Mouse (Mus musculus): Measurements from ENCODE around the gene Nhsl2. TPM values are rescaled to one million over a fixed set of nuclear protein-coding genes. Genes with fewer than 3 reads are reported as not detected.
"Not testable (repeated sequence)": the region's sequence is repeated elsewhere in the genome, so short reads cannot be mapped to it uniquely, and the experiment has no call there.

Nhsl2 gene
- polyA plus RNA-seq (2015; fragmentation: Nextera tagmentation; extraction: Ambion mirVana) = 1.1 and 1.3 TPM in 2 replicates

DNA sequence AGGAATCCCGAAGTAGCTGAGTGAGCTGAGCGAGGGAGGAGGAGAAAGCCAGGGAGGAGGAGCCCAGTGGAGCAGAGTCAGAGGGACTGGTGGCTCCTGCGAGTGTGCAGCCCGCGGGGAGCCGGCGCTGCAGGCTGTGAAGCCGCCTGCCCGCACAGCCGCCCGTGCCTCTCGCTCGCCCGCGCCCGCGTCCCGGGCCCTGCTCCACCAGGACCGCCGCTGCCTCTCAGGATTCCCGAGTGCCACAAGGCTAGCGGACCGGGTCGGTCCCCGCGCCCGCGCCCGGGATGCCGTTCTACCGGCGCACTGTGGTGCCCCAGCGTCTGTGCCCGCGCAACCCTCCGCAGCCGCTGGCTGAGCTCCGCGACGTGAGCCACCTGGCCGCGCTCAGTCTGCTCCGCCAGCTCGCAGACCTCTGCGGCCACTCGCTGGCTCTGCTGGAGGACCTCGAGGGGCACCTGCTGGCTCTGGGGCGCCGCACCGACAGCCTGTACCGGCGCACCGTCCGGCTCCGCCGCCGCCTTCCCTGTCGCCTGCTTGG lies at the start of gene Nhsl2:
Gene Nhsl2 (plus strand): TSS at position 105 of the 541 bp plus-strand sequence.
- Histone ChIP-seq H3K27ac (ENCODE audit: low read depth) (no peak within 1 kb of the TSS), H3K4me3 (ENCODE audit: low read depth, low read length) (peak within 1 kb of the TSS; percentile 37), H3K9ac (replicated peaks) (0 out of 2 replicates have a peak within 1 kb of the TSS, but pooled peaks have one; percentile 30), H3K9me3 (ENCODE audit: low read length) (no peaks in the 10 kb centered on the region), H3K36me3 (replicated peaks; ENCODE audit: insufficient read depth, low read length) (no peaks in the 10 kb centered on the region), H3K4me1 (ENCODE audit: insufficient read depth) (no peaks in the 10 kb centered on the region), H3K27me3 (ENCODE audit: insufficient read depth, low read length) (peaks cover 53% of the 10 kb centered on the region), H3K4me2 (ENCODE audit: low read depth, low read length) (peak within 1 kb of the TSS; percentile 69)
- ATAC-seq (no peak), DNase-seq (peak; percentile 14)
- TF ChIP-seq EP300 (IDR thresholded peaks at IDR 0.05; ENCODE audit: low read depth) (no peak), CTCF (IDR thresholded peaks at IDR 0.05; ENCODE audit: low read depth) (no peak)
- WGBS (ENCODE audit: insufficient replicate concordance) = 12% methylated on average over 31 of the region's 58 CpGs

- H3K4me1 ChIP-seq (ENCODE audit: insufficient read depth) = no peaks in the 10 kb centered on the region
- no peaks in the 10 kb centered on the region for H3K9me3 ChIP-seq (ENCODE audit: low read length)
- no peaks in the 10 kb centered on the region for H3K36me3 ChIP-seq (replicated peaks; ENCODE audit: insufficient read depth, low read length)
- TF ChIP-seq CTCF (IDR thresholded peaks at IDR 0.05; ENCODE audit: low read depth) (peak; percentile 54), EP300 (IDR thresholded peaks at IDR 0.05; ENCODE audit: low read depth) (no peak)
- no peak overlapping the region for H3K4me3 ChIP-seq (ENCODE audit: low read depth, low read length)
- no peaks in the 10 kb centered on the region for H3K27me3 ChIP-seq (ENCODE audit: insufficient read depth, low read length)
- no peak for DNase-seq
- no peak overlapping the region for H3K27ac ChIP-seq (ENCODE audit: low read depth)
- no peak overlapping the region for H3K9ac ChIP-seq (replicated peaks)
- 31% methylated on average over 2 of the region's 2 CpGs for WGBS (ENCODE audit: insufficient replicate concordance)
- H3K4me2 ChIP-seq (ENCODE audit: low read depth, low read length) = no peak overlapping the region
- ATAC-seq = no peak
Measured at GRCm38 (mm10) chrX:101805512-101805911, 43.7 kb upstream of the Nhsl2 start.

- no peak overlapping the region for H3K9ac ChIP-seq (replicated peaks)
- DNase-seq = no peak
Measured at GRCm38 (mm10) chrX:101811750-101812149, 37.4 kb upstream of the Nhsl2 start.

DNA sequence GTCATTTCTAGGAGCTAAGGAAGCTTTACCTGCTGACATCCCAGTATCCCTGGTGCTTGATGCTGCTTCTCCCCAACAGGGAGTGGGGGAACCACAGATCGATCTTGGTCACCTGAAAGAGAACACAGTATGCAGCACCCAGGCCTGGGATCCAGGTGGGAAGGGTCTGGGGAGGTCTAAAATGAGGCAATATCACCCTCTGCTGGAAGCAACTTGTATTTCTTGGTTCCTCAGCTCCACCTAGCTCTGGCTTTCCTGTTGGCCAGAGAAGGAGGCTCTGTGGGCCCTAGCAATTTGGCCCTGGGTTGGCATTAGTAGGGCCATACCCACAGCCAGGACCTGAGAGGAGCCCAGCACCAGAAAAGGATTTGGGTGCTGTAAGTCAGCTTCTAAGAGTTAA lies 30.0 kb upstream of the Nhsl2 start:
- TF ChIP-seq EP300 (IDR thresholded peaks at IDR 0.05; ENCODE audit: low read depth) = no peak
- TF ChIP-seq CTCF (IDR thresholded peaks at IDR 0.05; ENCODE audit: low read depth) = peak; percentile 21; the same call in 1 of the 2 replicates
- DNase-seq (no peak), ATAC-seq (no peak)
- Histone ChIP-seq H3K27me3 (ENCODE audit: insufficient read depth, low read length) (no peaks in the 10 kb centered on the region; the same call in 1 of the 2 replicates), H3K4me3 (ENCODE audit: low read depth, low read length) (no peak overlapping the region), H3K27ac (ENCODE audit: low read depth) (no peak overlapping the region), H3K9me3 (ENCODE audit: low read length) (no peaks in the 10 kb centered on the region), H3K4me1 (ENCODE audit: insufficient read depth) (no peaks in the 10 kb centered on the region), H3K36me3 (replicated peaks; ENCODE audit: insufficient read depth, low read length) (no peaks in the 10 kb centered on the region), H3K9ac (replicated peaks) (no peak overlapping the region), H3K4me2 (ENCODE audit: low read depth, low read length) (no peak overlapping the region)
- 50% methylated on average over 1 of the region's 1 CpGs for WGBS (ENCODE audit: insufficient replicate concordance)

More at GRCm38 (mm10) chrX:101811750-101812149, 37.4 kb upstream of the Nhsl2 start:
- WGBS (ENCODE audit: insufficient replicate concordance) = 47% methylated on average over 3 of the region's 3 CpGs
- no peaks in the 10 kb centered on the region for H3K9me3 ChIP-seq (ENCODE audit: low read length)
- TF ChIP-seq CTCF (IDR thresholded peaks at IDR 0.05; ENCODE audit: low read depth) (no peak), EP300 (IDR thresholded peaks at IDR 0.05; ENCODE audit: low read depth) (no peak)
- no peaks in the 10 kb centered on the region for H3K27me3 ChIP-seq (ENCODE audit: insufficient read depth, low read length)
- H3K4me3 ChIP-seq (ENCODE audit: low read depth, low read length) = no peak overlapping the region
- no peak overlapping the region for H3K4me2 ChIP-seq (ENCODE audit: low read depth, low read length)
- H3K36me3 ChIP-seq (replicated peaks; ENCODE audit: insufficient read depth, low read length) = no peaks in the 10 kb centered on the region
- H3K4me1 ChIP-seq (ENCODE audit: insufficient read depth) = no peaks in the 10 kb centered on the region
- H3K27ac ChIP-seq (ENCODE audit: low read depth) = no peak overlapping the region
- ATAC-seq = no peak

- H3K4me2 ChIP-seq (ENCODE audit: low read depth, low read length); ATAC-seq; H3K4me3 ChIP-seq (ENCODE audit: low read depth, low read length); H3K4me1 ChIP-seq (ENCODE audit: insufficient read depth); H3K27me3 ChIP-seq (ENCODE audit: insufficient read depth, low read length); DNase-seq; H3K9me3 ChIP-seq (ENCODE audit: low read length); H3K9ac ChIP-seq (replicated peaks); H3K36me3 ChIP-seq (replicated peaks; ENCODE audit: insufficient read depth, low read length); H3K27ac ChIP-seq (ENCODE audit: low read depth): not testable (repeated sequence)
Measured at GRCm38 (mm10) chrX:101819980-101820379, 29.2 kb upstream of the Nhsl2 start.

- 64% methylated on average over 5 of the region's 5 CpGs for WGBS (ENCODE audit: insufficient replicate concordance)
- DNase-seq = no peak
- no peak overlapping the region for H3K4me3 ChIP-seq (ENCODE audit: low read depth, low read length)
- H3K4me2 ChIP-seq (ENCODE audit: low read depth, low read length) = no peak overlapping the region
- no peaks in the 10 kb centered on the region for H3K9me3 ChIP-seq (ENCODE audit: low read length)
- no peak overlapping the region for H3K27ac ChIP-seq (ENCODE audit: low read depth)
- no peaks in the 10 kb centered on the region for H3K4me1 ChIP-seq (ENCODE audit: insufficient read depth)
- no peak overlapping the region for H3K9ac ChIP-seq (replicated peaks)
- no peak for ATAC-seq
- H3K27me3 ChIP-seq (ENCODE audit: insufficient read depth, low read length) = peaks cover 54% of the 10 kb centered on the region
- no peak for TF ChIP-seq CTCF (IDR thresholded peaks at IDR 0.05; ENCODE audit: low read depth)
- TF ChIP-seq EP300 (IDR thresholded peaks at IDR 0.05; ENCODE audit: low read depth) = no peak
- no peaks in the 10 kb centered on the region for H3K36me3 ChIP-seq (replicated peaks; ENCODE audit: insufficient read depth, low read length)
Measured at GRCm38 (mm10) chrX:101847191-101847795, 1.9 kb upstream of the Nhsl2 start.

All from liver, postnatal 0 days (tissue).